Mouse (Mus musculus): ENCODE data around the gene March9. TPM values are rescaled to one million over a fixed set of nuclear protein-coding genes. Genes with fewer than 3 reads are reported as not detected.
A peak's percentile ranks its signal among the peaks of the same experiment; 100 is the strongest.

The March9 gene
- polyA plus RNA-seq, 2 experiments = 0.07 TPM; not detected in 1

GRCm38 (mm10) chr10:127059174-127059967 is 613 bp downstream of the March9 start:
- Histone ChIP-seq H3K9ac (replicated peaks) (peak overlapping the region; percentile 12; the same call in 1 of the 2 replicates), H3K27me3 (ENCODE audit: control insufficient read depth, insufficient read depth, low read length) (peaks cover 55% of the 10 kb centered on the region), H3K4me2 (ENCODE audit: low read depth) (peak overlapping the region; percentile 74), H3K9me3 (ENCODE audit: control insufficient read depth, low read length) (no peaks in the 10 kb centered on the region), H3K4me3 (ENCODE audit: insufficient read depth in 1 of 2, low read depth in 2 of 2, low read length in 2 of 2) (peak overlapping the region; percentile 23 to 61; a peak in 3 of 4 replicates), H3K27ac (no peak overlapping the region), H3K4me1 (replicated peaks; ENCODE audit: control insufficient read depth in 2 of 2, insufficient read depth in 2 of 2, low read length in 1 of 2) (peaks cover 4 to 7% of the 10 kb centered on the region in 2 experiments; a peak in 3 of 4 replicates), H3K36me3 (replicated peaks; ENCODE audit: control insufficient read depth, insufficient read depth, low read depth) (no peaks in the 10 kb centered on the region)
- TF ChIP-seq EP300 (IDR thresholded peaks at IDR 0.05; ENCODE audit: low read depth) = no peak
- no peak for TF ChIP-seq CTCF (IDR thresholded peaks at IDR 0.05; ENCODE audit: low read depth)
- DNase-seq (ENCODE audit: low read depth in 3 of 3, low spot score in 3 of 3) (no peak), ATAC-seq (ENCODE audit: insufficient read depth) (no peak)
- WGBS (ENCODE audit: insufficient replicate concordance) = 2% methylated on average over 81 of the region's 92 CpGs

GRCm38 (mm10) chr10:127058708-127059107 is 1.3 kb downstream of the March9 start:
- DNase-seq (ENCODE audit: low read depth in 3 of 3, low spot score in 3 of 3) (no peak), ATAC-seq (ENCODE audit: insufficient read depth) (no peak)
- WGBS (ENCODE audit: insufficient replicate concordance) = 10% methylated on average over 8 of the region's 8 CpGs
- Histone ChIP-seq H3K9ac (replicated peaks) (no peak overlapping the region), H3K4me1 (replicated peaks; ENCODE audit: control insufficient read depth in 2 of 2, insufficient read depth in 2 of 2, low read length in 1 of 2) (peaks cover 4 to 7% of the 10 kb centered on the region in 2 experiments; a peak in 3 of 4 replicates), H3K4me3 (ENCODE audit: insufficient read depth in 1 of 2, low read depth in 2 of 2, low read length in 2 of 2) (no peak overlapping the region), H3K36me3 (replicated peaks; ENCODE audit: control insufficient read depth, insufficient read depth, low read depth) (no peaks in the 10 kb centered on the region), H3K9me3 (ENCODE audit: control insufficient read depth, low read length) (no peaks in the 10 kb centered on the region), H3K4me2 (ENCODE audit: low read depth) (no peak overlapping the region; the same call in 1 of the 2 replicates), H3K27ac (no peak overlapping the region), H3K27me3 (ENCODE audit: control insufficient read depth, insufficient read depth, low read length) (peaks cover 55% of the 10 kb centered on the region)
- TF ChIP-seq CTCF (IDR thresholded peaks at IDR 0.05; ENCODE audit: low read depth) = no peak
- no peak for TF ChIP-seq EP300 (IDR thresholded peaks at IDR 0.05; ENCODE audit: low read depth)

- WGBS (ENCODE audit: insufficient replicate concordance) = under 1% methylated on average over 9 of the region's 9 CpGs
- Histone ChIP-seq H3K4me1 (replicated peaks; ENCODE audit: control insufficient read depth in 2 of 2, insufficient read depth in 2 of 2, low read length in 1 of 2) (peaks cover 4 to 7% of the 10 kb centered on the region in 2 experiments; a peak in 3 of 4 replicates), H3K9me3 (ENCODE audit: control insufficient read depth, low read length) (no peaks in the 10 kb centered on the region), H3K27me3 (ENCODE audit: control insufficient read depth, insufficient read depth, low read length) (peaks cover 55% of the 10 kb centered on the region), H3K36me3 (replicated peaks; ENCODE audit: control insufficient read depth, insufficient read depth, low read depth) (no peaks in the 10 kb centered on the region), H3K27ac (no peak overlapping the region), H3K9ac (replicated peaks) (no peak overlapping the region), H3K4me2 (ENCODE audit: low read depth) (no peak overlapping the region), H3K4me3 (ENCODE audit: insufficient read depth in 1 of 2, low read depth in 2 of 2, low read length in 2 of 2) (no peak overlapping the region)
- peak; percentile 98 for TF ChIP-seq CTCF (IDR thresholded peaks at IDR 0.05; ENCODE audit: low read depth)
- TF ChIP-seq EP300 (IDR thresholded peaks at IDR 0.05; ENCODE audit: low read depth) = no peak
- ATAC-seq (ENCODE audit: insufficient read depth) (no peak), DNase-seq (ENCODE audit: low read depth in 3 of 3, low spot score in 3 of 3) (no peak)
These were observed 1.8 kb downstream of the March9 start for GRCm38 (mm10) chr10:127058161-127058560.

GRCm38 (mm10) chr10:127056490-127056889 is 3.5 kb downstream of the March9 start:
- WGBS (ENCODE audit: insufficient replicate concordance) = 74% methylated on average over 20 of the region's 20 CpGs
- no peak for DNase-seq (ENCODE audit: low read depth in 3 of 3, low spot score in 3 of 3)
- peaks cover 52% of the 10 kb centered on the region for H3K27me3 ChIP-seq (ENCODE audit: control insufficient read depth, insufficient read depth, low read length)

GRCm38 (mm10) chr10:127055406-127055805 is 4.6 kb downstream of the March9 start:
- Histone ChIP-seq H3K9me3 (ENCODE audit: control insufficient read depth, low read length) (no peaks in the 10 kb centered on the region), H3K36me3 (replicated peaks; ENCODE audit: control insufficient read depth, insufficient read depth, low read depth) (no peaks in the 10 kb centered on the region), H3K9ac (replicated peaks) (no peak overlapping the region), H3K27ac (no peak overlapping the region), H3K4me1 (replicated peaks; ENCODE audit: control insufficient read depth in 2 of 2, insufficient read depth in 2 of 2, low read length in 1 of 2) (0 out of 4 replicates have a peak, but pooled peaks cover 0 to 2% of the 10 kb centered on the region in 2 experiments), H3K4me3 (ENCODE audit: insufficient read depth in 1 of 2, low read depth in 2 of 2, low read length in 2 of 2) (no peak overlapping the region), H3K4me2 (ENCODE audit: low read depth) (no peak overlapping the region), H3K27me3 (ENCODE audit: control insufficient read depth, insufficient read depth, low read length) (peaks cover 52% of the 10 kb centered on the region)
- TF ChIP-seq EP300 (IDR thresholded peaks at IDR 0.05; ENCODE audit: low read depth) (no peak), CTCF (IDR thresholded peaks at IDR 0.05; ENCODE audit: low read depth) (no peak)
- WGBS (ENCODE audit: insufficient replicate concordance) = 36% methylated on average over 8 of the region's 8 CpGs
- ATAC-seq (ENCODE audit: insufficient read depth) (no peak), DNase-seq (ENCODE audit: low read depth in 3 of 3, low spot score in 3 of 3) (no peak)

More at GRCm38 (mm10) chr10:127056490-127056889, 3.5 kb downstream of the March9 start:
- H3K36me3 ChIP-seq (replicated peaks; ENCODE audit: control insufficient read depth, insufficient read depth, low read depth) = no peaks in the 10 kb centered on the region
- 0 out of 4 replicates have a peak, but pooled peaks cover 0 to 3% of the 10 kb centered on the region in 2 experiments for H3K4me1 ChIP-seq (replicated peaks; ENCODE audit: control insufficient read depth in 2 of 2, insufficient read depth in 2 of 2, low read length in 1 of 2)
- no peaks in the 10 kb centered on the region for H3K9me3 ChIP-seq (ENCODE audit: control insufficient read depth, low read length)
- no peak overlapping the region for H3K9ac ChIP-seq (replicated peaks)
- no peak overlapping the region for H3K4me3 ChIP-seq (ENCODE audit: insufficient read depth in 1 of 2, low read depth in 2 of 2, low read length in 2 of 2)
- no peak overlapping the region for H3K27ac ChIP-seq
- no peak for ATAC-seq (ENCODE audit: insufficient read depth)
- TF ChIP-seq EP300 (IDR thresholded peaks at IDR 0.05; ENCODE audit: low read depth) (no peak), CTCF (IDR thresholded peaks at IDR 0.05; ENCODE audit: low read depth) (no peak)
- no peak overlapping the region for H3K4me2 ChIP-seq (ENCODE audit: low read depth)
